Mouse (Mus musculus): ENCODE data around the gene Rps17. TPM values are rescaled to one million over a fixed set of nuclear protein-coding genes. Genes with fewer than 3 reads are reported as not detected.

Rps17 gene
- polyA plus RNA-seq, 1 experiment from 2014 or later = 862 TPM

DNA sequence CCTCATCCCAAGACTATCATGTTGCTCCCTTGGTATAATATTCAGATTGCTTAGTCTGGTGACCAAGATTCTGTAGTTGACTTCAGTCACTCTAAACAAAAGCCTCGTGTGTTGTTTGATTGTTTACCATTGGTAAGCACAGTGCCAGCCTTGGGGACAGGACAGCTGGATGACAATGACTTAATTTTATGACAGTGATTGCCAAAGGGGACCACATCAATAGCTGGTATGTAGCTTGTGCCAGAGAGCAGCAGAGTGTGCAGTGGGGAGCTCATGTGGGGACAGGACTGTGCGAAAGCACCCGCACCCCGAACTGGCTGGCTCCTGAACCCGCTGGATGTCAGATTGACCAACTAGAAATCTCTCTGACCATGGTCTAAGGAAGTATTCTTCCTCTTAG, 40.4 kb downstream of the Rps17 start:
- H3K9ac ChIP-seq = no peak overlapping the region
- H3K9me3 ChIP-seq (replicated peaks) = no peaks in the 10 kb centered on the region
- 89% methylated on average over 5 of the region's 5 CpGs for WGBS
- H3K4me3 ChIP-seq = no peak overlapping the region
- H3K27me3 ChIP-seq (replicated peaks) = no peaks in the 10 kb centered on the region
- H3K4me2 ChIP-seq = no peak overlapping the region
- H3K4me1 ChIP-seq (replicated peaks) = peaks cover 7% of the 10 kb centered on the region; the same call in 1 of the 2 replicates
- no peaks in the 10 kb centered on the region for H3K36me3 ChIP-seq
- no peak for ATAC-seq (ENCODE audit: insufficient number of reproducible peaks, low FRiP score)
- H3K27ac ChIP-seq (ENCODE audit: poor library complexity, severe bottlenecking) = no peak overlapping the region

DNA sequence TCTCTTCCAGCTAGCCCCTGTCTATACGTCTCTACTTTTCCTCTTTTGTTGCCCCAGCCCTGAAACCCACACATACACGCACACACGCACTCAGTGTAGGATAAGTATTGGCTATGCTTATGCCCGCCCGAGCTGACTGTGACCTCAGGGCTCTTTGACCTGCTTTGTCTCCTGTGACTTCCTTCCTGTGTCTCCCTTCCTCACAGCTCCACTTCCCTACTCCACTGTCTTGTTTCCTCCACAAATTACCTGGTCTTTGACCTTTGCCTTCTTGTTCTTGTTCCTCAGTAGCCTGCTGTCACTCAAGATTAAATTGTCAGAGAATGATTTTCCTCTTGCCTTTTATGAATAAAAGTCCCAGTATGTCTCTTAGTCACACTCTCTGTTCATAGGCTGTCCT, 41.0 kb downstream of the Rps17 start:
- 63% methylated on average over 5 of the region's 5 CpGs for WGBS

DNA sequence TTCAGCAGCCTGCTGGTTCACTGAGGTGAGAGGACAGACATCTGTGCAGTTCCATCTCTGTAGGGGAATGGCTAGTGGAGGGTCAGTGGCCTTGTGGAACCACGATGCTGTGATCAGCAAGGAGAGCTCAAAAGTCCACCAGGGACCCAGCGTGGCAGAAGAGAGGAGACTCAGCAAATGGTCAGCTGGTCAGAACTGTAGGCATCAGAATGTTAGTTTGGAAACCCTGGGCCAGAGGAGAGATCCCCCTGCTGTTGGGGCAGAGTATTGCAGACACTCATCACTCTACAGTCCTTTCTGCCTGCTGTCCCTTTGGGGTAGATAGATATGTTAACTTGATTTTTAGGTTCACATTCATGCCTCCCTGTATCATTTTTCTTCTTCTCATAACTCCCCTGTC, 41.4 kb downstream of the Rps17 start:
- ATAC-seq (ENCODE audit: insufficient number of reproducible peaks, low FRiP score) = no peak
- no peak overlapping the region for H3K9ac ChIP-seq
- no peak overlapping the region for H3K4me3 ChIP-seq
- H3K36me3 ChIP-seq = no peaks in the 10 kb centered on the region
- H3K4me1 ChIP-seq (replicated peaks) = no peaks in the 10 kb centered on the region
- WGBS = 98% methylated on average over 2 of the region's 2 CpGs
- H3K27ac ChIP-seq (ENCODE audit: poor library complexity, severe bottlenecking) = no peak overlapping the region
- H3K27me3 ChIP-seq (replicated peaks) = no peaks in the 10 kb centered on the region
- H3K4me2 ChIP-seq = no peak overlapping the region
- no peaks in the 10 kb centered on the region for H3K9me3 ChIP-seq (replicated peaks)

More for the DNA sequence above, 41.0 kb downstream of the Rps17 start:
- Histone ChIP-seq H3K9me3 (replicated peaks) (no peaks in the 10 kb centered on the region), H3K4me1 (replicated peaks) (peaks cover 2% of the 10 kb centered on the region; the same call in 1 of the 2 replicates), H3K9ac (no peak overlapping the region), H3K27me3 (replicated peaks) (no peaks in the 10 kb centered on the region), H3K36me3 (no peaks in the 10 kb centered on the region), H3K27ac (ENCODE audit: poor library complexity, severe bottlenecking) (no peak overlapping the region), H3K4me3 (no peak overlapping the region), H3K4me2 (no peak overlapping the region)
- ATAC-seq (ENCODE audit: insufficient number of reproducible peaks, low FRiP score) = no peak

GRCm38 (mm10) chr7:81301323-81301722, 43.7 kb downstream of the Rps17 start:
- no peaks in the 10 kb centered on the region for H3K27me3 ChIP-seq (replicated peaks)
- H3K9me3 ChIP-seq (replicated peaks) = no peaks in the 10 kb centered on the region
- no peak overlapping the region for H3K4me3 ChIP-seq
- peaks cover 3% of the 10 kb centered on the region; the same call in 1 of the 2 replicates for H3K4me1 ChIP-seq (replicated peaks)
- WGBS = 74% methylated on average over 7 of the region's 7 CpGs
- no peak overlapping the region for H3K27ac ChIP-seq (ENCODE audit: poor library complexity, severe bottlenecking)
- H3K4me2 ChIP-seq = no peak overlapping the region
- no peak for ATAC-seq (ENCODE audit: insufficient number of reproducible peaks, low FRiP score)
- no peaks in the 10 kb centered on the region for H3K36me3 ChIP-seq
- H3K9ac ChIP-seq = no peak overlapping the region

- 24% methylated on average over 6 of the region's 6 CpGs for WGBS
- no peak for ATAC-seq (ENCODE audit: insufficient number of reproducible peaks, low FRiP score)
These were observed 46.8 kb downstream of the Rps17 start for GRCm38 (mm10) chr7:81298206-81298605.

GRCm38 (mm10) chr7:81295169-81295568, 49.9 kb downstream of the Rps17 start:
- Histone ChIP-seq H3K27ac (ENCODE audit: poor library complexity, severe bottlenecking) (no peak overlapping the region), H3K9ac (no peak overlapping the region), H3K4me1 (replicated peaks) (peaks cover 3% of the 10 kb centered on the region; the same call in 1 of the 2 replicates), H3K36me3 (no peaks in the 10 kb centered on the region), H3K9me3 (replicated peaks) (no peaks in the 10 kb centered on the region), H3K27me3 (replicated peaks) (no peaks in the 10 kb centered on the region), H3K4me3 (no peak overlapping the region), H3K4me2 (no peak overlapping the region)
- whole genome bisulfite sequencing = 76% methylated on average over 2 of the region's 2 CpGs
- no peak for ATAC-seq (ENCODE audit: insufficient number of reproducible peaks, low FRiP score)

More at GRCm38 (mm10) chr7:81298206-81298605, 46.8 kb downstream of the Rps17 start:
- Histone ChIP-seq H3K4me2 (no peak overlapping the region), H3K4me1 (replicated peaks) (peaks cover 3% of the 10 kb centered on the region; the same call in 1 of the 2 replicates), H3K9me3 (replicated peaks) (no peaks in the 10 kb centered on the region), H3K36me3 (no peaks in the 10 kb centered on the region), H3K27ac (ENCODE audit: poor library complexity, severe bottlenecking) (no peak overlapping the region), H3K9ac (no peak overlapping the region), H3K27me3 (replicated peaks) (no peaks in the 10 kb centered on the region), H3K4me3 (no peak overlapping the region)

Other genes with a start within 250 kb of the Rps17 start
- 0.14 and 0.26 TPM in 2 replicates for gene Slc28a1, start 230.5 kb downstream of the Rps17 start, polyA plus RNA-seq (2016; fragmentation: Nextera tagmentation; extraction: Ambion mirVana)
- gene Pde8a, start 131.7 kb downstream of the Rps17 start, polyA plus RNA-seq (2016; fragmentation: Nextera tagmentation; extraction: Ambion mirVana) = 3.8 and 3.9 TPM in 2 replicates
- gene Cpeb1, start 110.2 kb upstream of the Rps17 start, polyA plus RNA-seq (2016; fragmentation: Nextera tagmentation; extraction: Ambion mirVana) = 3.2 and 4.4 TPM in 2 replicates
- gene Ap3b2, start 148.7 kb upstream of the Rps17 start, polyA plus RNA-seq (2016; fragmentation: Nextera tagmentation; extraction: Ambion mirVana) = 4.5 and 5.7 TPM in 2 replicates
- gene BC048679, start 153.0 kb upstream of the Rps17 start, polyA plus RNA-seq (2016; fragmentation: Nextera tagmentation; extraction: Ambion mirVana) = not detected in 2 replicates
- gene Fsd2, start 221.7 kb upstream of the Rps17 start, polyA plus RNA-seq (2016; fragmentation: Nextera tagmentation; extraction: Ambion mirVana) = 65.0 and 65.8 TPM in 2 replicates
- 6.9 and 7.6 TPM in 2 replicates for gene Whamm, start 226.0 kb upstream of the Rps17 start, polyA plus RNA-seq (2016; fragmentation: Nextera tagmentation; extraction: Ambion mirVana)